Mouse (Mus musculus): ENCODE results near the gene Timm23. TPM values are rescaled to one million over a fixed set of nuclear protein-coding genes. Genes with fewer than 3 reads are reported as not detected.

The Timm23 gene
- total RNA-seq, 2 experiments from 2014 or later = 119 to 145 TPM

GRCm38 (mm10) chr14:32134293-32134692 lies 67.4 kb downstream of the Timm23 start:
- no peak for DNase-seq

DNA sequence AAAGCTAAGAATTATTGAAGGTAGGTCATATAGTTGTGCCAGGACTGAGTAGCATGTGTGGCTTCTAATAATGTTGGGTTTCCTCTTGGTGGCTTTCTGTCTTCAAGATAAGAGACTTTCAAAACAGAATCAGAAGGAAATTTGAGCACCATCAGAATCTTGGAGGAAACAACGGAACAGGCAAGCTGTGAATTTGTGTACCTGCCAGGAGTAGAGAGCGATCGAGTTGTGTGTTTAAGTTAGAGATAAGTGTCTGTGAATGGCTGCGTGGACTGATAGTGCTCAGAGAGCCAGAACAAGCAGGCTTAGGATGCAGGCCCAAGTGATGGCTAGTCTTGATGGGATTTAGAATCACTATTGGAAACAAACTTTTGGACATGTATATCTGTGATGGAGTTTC lies 69.9 kb downstream of the Timm23 start:
- no peak for DNase-seq

Other genes with a start within 250 kb of the Timm23 start
- 1 to 10 TPM; 5.3 to 9.9 TPM for gene Galnt15, start 172.9 kb downstream of the Timm23 start, total RNA-seq (2021)
- gene Oxnad1, start 116.5 kb downstream of the Timm23 start, total RNA-seq (2021) = 10 to 100 TPM; 33.9 to 40.8 TPM
- 10 to 100 TPM; 61.1 to 72.5 TPM for gene Dph3, start 116.2 kb downstream of the Timm23 start, total RNA-seq (2021)
- gene Msmb, start 59.9 kb downstream of the Timm23 start, total RNA-seq (2021) = not detected
- gene Ncoa4, start 42.0 kb downstream of the Timm23 start, total RNA-seq (2021) = 100 to 1,000 TPM; 194 to 226 TPM
- 10 to 100 TPM; 58.1 to 63.2 TPM for gene Parg, start 51 bp upstream of the Timm23 start, total RNA-seq (2021)
- gene Ogdhl, start 120.1 kb upstream of the Timm23 start, total RNA-seq (2021) = 1 to 10 TPM; 7.0 to 7.1 TPM
- not detected for gene 1700024G13Rik, start 186.5 kb upstream of the Timm23 start, total RNA-seq (2021)